Mouse (Mus musculus): ENCODE measurements around the gene Fam227b.

Fam227b gene

DNA sequence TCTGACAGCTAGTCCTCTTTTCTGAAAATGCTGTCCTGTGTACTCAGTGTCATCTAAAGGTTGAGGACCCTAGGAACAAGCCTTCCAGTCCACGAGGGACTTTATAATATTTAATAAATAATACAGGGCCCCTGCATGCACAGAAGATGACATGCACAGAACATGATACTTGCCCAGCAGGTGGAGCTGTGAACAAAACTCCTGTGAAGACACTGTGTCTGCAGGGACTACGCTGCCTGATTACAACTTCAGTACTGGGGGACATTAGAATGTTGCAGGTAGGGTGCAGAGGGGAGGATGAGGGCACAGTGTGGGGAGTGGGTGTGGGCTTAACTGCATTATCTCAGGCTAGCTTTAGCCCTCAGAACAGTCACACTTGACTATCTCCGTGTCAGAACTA lies 145.7 kb downstream of the Fam227b start:
- no peak for DNase-seq (ENCODE audit: low read depth, low spot score)

DNA sequence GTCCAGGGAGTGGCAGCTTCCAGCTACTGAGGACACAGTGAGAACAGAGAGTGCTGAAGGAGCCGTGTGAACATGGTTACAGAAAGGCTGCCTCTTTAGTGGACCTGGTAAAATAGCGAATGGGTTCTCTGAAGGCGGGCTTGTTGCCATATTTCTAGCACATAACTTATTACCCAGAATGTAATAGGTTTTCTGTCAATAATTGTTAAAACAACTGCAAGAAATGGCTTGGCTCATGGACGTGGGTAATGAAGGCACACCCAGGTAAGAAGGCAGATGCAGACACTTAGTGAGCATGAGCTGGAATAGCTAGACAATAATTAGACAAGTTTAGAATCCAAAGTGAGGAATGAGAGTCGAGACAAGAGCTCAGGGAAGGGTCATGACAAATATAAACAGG lies 149.5 kb downstream of the Fam227b start:
- DNase-seq (ENCODE audit: low read depth, low spot score): no peak

DNA sequence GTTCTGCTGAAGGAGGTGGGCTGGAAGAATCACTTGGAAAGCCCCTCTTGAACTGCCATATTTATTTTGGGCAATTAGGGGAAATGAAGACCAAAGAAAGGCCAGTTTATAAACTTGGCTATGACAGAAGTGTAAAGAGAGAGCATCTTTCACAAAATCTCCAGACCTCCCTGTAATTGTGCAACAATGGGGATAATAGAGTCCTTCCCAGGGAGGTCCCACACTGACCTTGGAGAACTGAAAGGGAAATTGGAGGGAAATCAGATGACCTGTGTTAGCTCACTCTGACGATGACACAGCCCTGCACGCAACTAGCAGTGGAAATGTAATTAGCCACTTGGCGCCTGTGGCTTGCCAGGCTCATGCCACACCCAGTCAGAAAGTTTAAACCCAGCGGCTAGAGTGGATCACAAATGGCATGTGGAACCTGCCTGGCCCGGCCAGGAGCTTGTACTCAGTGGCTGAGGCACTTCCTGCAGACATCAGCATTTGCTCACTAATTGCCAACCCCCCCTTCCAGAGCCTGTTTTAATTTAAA lies 175.9 kb downstream of the Fam227b start:
- peak; percentile 62 for DNase-seq (ENCODE audit: low read depth, low spot score)

DNA sequence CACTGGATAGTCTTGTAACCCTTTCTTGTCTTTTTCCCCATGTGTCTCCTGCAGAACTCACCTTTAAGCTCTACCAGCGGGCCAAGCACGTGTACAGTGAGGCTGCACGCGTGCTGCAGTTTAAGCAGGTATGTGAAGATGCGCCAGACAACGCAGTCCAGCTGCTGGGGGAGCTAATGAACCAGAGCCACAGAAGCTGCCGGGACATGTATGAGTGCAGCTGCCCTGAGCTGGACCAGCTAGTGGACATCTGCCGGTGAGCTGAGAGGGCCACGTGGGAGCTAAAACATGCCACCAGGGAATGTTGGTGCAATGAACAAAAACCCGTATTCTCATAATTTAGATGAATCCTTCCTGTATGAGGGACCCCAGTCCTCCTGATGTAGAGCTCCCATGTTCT lies 176.6 kb downstream of the Fam227b start:
- no peak for DNase-seq (ENCODE audit: low read depth, low spot score)

DNA sequence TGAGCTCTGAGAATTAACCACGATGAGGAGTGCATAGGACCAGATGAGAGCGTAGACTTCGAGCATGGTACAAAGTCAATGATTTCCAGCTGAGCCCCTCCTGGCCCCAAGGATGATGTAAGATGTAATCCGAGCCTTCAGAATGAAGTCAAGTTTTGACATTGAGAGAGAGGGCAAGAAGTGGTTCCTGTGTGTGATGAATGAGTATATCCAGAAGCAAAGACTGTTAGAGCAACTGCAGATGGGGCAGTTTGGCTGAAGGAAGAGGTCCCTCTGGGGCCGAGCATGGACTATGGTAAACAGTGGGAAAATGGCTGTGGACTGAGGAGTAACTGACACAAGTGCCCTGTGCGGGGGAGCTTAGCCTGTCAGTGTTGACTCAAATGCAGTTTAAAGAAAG lies 178.6 kb downstream of the Fam227b start:
- no peak for DNase-seq (ENCODE audit: low read depth, low spot score)

DNA sequence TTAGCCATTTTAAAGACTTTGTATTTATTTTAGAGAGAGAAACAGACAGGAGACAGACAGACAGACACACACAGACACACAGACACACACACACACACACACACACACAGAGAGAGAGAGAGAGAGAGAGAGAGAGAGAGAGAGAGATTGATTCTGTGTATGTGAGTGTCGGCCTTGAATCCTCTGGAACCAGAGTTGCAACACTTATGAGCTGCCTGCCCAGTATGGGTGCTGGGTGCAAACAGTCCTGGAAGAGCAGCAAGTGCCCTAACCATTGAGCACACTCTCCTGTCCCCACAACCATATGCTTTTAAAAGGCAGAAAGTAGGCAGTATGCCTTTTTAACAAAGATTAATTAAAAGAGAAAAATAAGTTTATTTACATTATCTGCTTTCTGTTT lies 183.0 kb downstream of the Fam227b start:
- DNase-seq (ENCODE audit: low read depth, low spot score): no peak

DNA sequence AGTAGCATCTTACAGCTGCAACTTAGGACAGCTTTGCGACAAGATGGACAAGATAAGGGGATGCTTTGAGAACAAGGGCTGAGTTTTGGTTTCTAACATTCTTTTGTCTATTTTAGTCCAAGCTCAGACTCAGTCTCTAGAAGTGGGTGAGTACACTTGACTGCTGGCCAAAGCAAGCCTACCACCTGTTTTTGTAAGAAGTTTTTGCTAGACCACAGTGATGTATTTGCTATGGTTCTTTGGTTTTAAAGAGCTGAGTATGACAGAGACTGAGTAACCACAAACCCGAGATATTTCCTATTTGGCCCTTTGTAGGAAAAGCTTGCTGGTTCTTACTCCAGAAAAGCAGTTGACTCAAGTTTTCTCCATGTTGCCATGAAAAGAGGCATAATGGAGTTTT lies 203.6 kb downstream of the Fam227b start:
- no peak for DNase-seq (ENCODE audit: low read depth, low spot score)

DNA sequence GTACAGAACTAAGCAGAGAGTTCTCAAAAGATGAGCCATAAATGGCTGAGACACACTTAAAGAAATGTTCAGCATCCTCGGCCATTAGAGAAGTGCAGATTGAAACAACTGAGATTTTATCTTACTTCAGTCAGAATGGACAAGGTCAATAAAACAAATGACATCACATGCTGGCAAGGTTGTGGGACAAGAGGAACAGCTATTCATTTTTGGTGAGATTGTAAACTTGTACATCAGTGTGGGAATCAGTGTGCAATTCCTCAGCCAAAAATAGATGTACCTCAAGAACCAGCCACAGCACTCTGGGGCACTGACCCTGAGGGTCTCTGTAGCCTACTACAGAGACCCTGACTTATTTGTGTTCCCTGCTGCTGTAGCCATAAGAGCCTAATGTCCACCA lies 208.5 kb downstream of the Fam227b start:
- DNase-seq (ENCODE audit: low read depth, low spot score): no peak

DNA sequence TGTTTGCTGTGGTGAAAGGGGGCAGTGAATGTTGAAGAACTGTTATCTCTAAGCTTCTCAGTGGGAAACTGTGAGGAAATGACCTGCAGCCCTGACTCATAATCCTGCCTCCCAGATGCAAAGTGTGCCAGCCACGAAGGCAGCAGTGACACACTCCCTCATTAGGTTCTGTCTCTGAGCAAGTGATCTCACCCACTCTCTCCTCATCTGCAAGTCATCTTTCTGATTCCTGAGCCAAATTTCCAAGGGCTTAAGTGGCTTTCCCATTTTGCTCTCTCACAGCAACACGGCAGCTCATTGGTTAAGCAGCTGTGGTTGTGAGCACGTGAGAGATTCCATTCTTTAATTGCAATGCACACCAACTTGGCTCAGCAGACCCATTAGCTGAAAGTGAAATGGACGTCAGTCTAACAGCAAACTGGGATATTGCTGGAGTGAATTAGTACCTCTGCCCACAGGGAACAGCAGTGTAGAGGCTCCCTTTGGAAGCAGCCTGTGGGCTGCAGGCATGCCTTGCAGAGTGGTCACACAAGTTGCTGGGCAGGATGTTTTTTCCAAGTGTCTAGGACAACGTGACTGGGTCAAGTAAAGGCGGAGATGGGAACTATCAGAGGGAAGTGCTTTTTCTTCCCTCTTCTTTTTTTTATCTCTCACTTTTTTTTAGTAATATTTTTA lies 210.6 kb downstream of the Fam227b start:
- DNase-seq (ENCODE audit: low read depth, low spot score): no peak

DNA sequence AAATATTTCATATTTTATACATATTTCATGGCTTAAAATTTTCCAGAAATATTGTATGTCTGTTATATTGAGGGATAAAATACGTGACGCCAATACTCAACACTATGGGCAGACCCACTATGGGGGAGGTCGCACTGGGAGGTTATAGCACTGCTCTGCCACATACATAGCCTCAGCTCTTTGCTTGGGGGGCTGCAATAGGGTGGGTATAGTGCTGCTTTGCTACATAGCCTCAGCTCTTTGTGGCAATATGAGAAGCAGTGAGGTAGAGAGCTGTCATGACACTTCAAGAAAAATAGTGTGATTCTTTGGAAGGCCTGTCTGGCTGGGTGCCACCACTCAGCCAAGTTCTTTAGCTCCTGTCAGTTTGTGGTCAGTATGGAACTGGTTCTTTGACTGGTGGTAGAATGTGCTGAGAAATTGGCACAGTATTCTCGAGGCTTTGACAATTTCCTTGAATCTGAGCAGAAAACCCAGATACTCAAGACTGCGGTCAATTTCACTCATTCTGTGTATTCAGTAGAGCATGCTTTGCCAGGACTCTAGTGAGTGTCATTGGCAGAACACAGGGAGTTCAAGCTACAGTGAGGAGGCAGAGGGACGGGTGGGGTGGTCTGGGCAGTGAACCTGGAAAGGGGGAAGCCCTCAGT lies 212.7 kb downstream of the Fam227b start:
- DNase-seq (ENCODE audit: low read depth, low spot score): no peak

DNA sequence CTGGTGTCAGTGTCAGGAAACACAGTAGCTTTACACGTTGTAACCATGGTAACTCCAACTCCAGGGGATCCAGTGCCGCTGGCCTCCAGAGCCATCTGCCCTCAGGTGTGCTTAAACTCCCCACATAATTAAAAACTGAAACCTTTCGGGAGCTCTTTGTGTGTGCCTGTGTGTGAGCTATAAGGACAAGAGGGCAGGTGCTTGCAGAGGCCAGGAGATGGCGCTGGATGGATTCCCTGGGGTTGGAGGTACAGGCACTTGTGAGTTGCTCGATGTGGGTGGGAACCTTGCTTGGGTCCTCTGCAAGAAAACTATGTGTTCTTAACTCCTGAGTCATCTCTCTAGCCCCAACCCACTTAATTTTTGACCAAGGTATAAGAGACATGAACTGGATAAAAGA lies 215.4 kb downstream of the Fam227b start:
- peak; percentile 64 for DNase-seq (ENCODE audit: low read depth, low spot score)

DNA sequence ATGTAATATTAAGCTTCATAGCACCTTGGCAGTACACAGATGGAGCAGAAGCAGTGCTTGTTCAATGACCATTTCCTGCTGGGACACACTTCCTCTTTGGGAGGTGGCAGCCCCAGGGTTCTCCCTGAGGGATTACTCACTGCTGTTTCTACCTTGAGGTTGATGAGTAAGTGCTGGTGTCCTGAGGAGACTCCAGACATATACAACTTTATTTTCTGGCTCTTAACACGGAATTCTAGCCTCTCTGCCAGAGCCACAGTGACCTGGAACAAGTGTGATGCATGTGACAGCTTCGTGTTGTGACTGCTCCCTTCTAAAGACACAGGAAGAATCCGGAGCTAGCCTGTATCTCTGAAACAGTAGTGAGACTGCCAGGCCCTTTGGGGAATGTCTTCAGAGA lies 217.8 kb downstream of the Fam227b start:
- DNase-seq (ENCODE audit: low read depth, low spot score): no peak
